Mouse (Mus musculus) small intestine, adult 2 months (tissue): Measurements from ENCODE around the gene Tmem143.

ENCODE experiments used
- CTCF ChIP-seq: fragments of 200-500 bp; IDR thresholded peaks from 2 replicates; pipeline ENCODE4 v1.5.1; 2012; ENCODE audit warnings: low read depth, mild to moderate bottlenecking, control low read depth, inconsistent platforms, low read length, moderate library complexity, mixed read lengths; ENCODE audit not compliant: insufficient replicate concordance, insufficient read length; ENCODE audit errors: extremely low read depth
- POLR2A ChIP-seq: fragments of 200-500 bp; IDR thresholded peaks from 2 replicates; pipeline ENCODE4 v1.6.1; 2012; ENCODE audit warnings: low read depth, mild to moderate bottlenecking, control low read depth, inconsistent platforms, low read length, moderate library complexity

DNA sequence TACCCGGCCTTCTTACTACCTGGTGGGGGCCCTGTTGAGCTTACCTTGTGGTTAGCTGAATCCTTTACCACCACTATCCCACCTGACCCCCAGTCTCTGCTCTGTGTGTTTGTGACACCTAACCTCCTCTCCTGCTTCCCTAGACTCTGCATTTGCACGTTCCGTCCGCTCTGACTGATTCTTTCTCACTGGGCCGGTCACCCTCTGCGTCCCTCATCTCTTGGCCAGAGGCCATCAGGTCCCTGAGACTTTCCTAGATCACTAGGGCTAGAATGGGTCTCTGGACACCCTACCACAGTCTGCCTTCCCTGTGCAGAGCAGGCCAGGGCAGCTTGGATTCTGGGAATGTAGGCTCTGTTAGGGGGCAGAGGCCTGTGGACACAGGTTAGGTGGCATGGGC is 17.3 kb downstream of the Tmem143 start:
- TF ChIP-seq POLR2A, result no peak
- TF ChIP-seq CTCF, result no peak
